Mouse (Mus musculus): ENCODE results near the gene Gramd1b. TPM values are rescaled to one million over a fixed set of nuclear protein-coding genes. Genes with fewer than 3 reads are reported as not detected.

Gramd1b gene
- total and polyA plus RNA-seq, 2 experiments from 2014 or later: 18.0 to 48.6 TPM

DNA sequence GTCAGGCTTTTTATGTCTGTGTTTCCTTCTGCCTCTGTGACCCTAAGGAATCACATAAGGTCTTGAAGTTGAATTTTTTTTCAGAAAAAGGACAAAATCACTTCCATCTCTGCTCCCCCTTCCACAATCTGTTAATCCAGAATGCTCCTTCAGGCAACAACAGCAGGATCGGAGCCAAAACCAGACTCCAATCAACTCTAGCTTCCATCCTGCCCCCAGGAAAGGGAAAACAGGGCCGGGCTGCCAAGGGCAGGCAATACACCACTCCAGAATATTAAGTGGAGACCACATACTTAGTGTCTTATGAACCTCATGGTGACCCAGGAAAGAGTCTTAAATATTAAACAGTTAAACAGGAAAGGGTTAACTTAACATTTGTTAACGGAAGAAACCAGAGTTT is 148.7 kb downstream of the Gramd1b start:
- no peak overlapping the region for H3K4me3 ChIP-seq (ENCODE audit: low read depth, low read length)
- DNase-seq (no peak), ATAC-seq (peak; percentile 27; the same call in 1 of the 2 replicates)
- WGBS: 40% methylated on average over 3 of the region's 3 CpGs
- peak overlapping the region; percentile 59 for H3K27ac ChIP-seq (ENCODE audit: low read depth, low read length)
- no peak overlapping the region for H3K4me2 ChIP-seq (ENCODE audit: low read depth)
- TF ChIP-seq CTCF (IDR thresholded peaks at IDR 0.05; ENCODE audit: low read depth): no peak
- H3K9me3 ChIP-seq (ENCODE audit: low read length): no peaks in the 10 kb centered on the region
- no peak overlapping the region for H3K9ac ChIP-seq
- no peaks in the 10 kb centered on the region for H3K36me3 ChIP-seq (ENCODE audit: insufficient read depth)
- peaks cover 7% of the 10 kb centered on the region; the same call in 1 of the 2 replicates for H3K4me1 ChIP-seq (ENCODE audit: insufficient read depth)
- no peaks in the 10 kb centered on the region for H3K27me3 ChIP-seq (ENCODE audit: insufficient read depth, low read length)

GRCm38 (mm10) chr9:40381416-40382411 is 149.5 kb downstream of the Gramd1b start:
- H3K36me3 ChIP-seq (ENCODE audit: insufficient read depth): no peaks in the 10 kb centered on the region
- H3K4me3 ChIP-seq (ENCODE audit: low read depth, low read length): no peak overlapping the region
- H3K4me1 ChIP-seq (ENCODE audit: insufficient read depth): peaks cover 8% of the 10 kb centered on the region; the same call in 1 of the 2 replicates
- DNase-seq (peak; percentile 38), ATAC-seq (peak; percentile 86)
- H3K9ac ChIP-seq: no peak overlapping the region
- H3K4me2 ChIP-seq (ENCODE audit: low read depth): no peak overlapping the region
- H3K9me3 ChIP-seq (ENCODE audit: low read length): no peaks in the 10 kb centered on the region
- H3K27ac ChIP-seq (ENCODE audit: low read depth, low read length): peak overlapping the region; percentile 64
- 15% methylated on average over 15 of the region's 15 CpGs for WGBS
- no peaks in the 10 kb centered on the region for H3K27me3 ChIP-seq (ENCODE audit: insufficient read depth, low read length)
- no peak for TF ChIP-seq CTCF (IDR thresholded peaks at IDR 0.05; ENCODE audit: low read depth)

DNA sequence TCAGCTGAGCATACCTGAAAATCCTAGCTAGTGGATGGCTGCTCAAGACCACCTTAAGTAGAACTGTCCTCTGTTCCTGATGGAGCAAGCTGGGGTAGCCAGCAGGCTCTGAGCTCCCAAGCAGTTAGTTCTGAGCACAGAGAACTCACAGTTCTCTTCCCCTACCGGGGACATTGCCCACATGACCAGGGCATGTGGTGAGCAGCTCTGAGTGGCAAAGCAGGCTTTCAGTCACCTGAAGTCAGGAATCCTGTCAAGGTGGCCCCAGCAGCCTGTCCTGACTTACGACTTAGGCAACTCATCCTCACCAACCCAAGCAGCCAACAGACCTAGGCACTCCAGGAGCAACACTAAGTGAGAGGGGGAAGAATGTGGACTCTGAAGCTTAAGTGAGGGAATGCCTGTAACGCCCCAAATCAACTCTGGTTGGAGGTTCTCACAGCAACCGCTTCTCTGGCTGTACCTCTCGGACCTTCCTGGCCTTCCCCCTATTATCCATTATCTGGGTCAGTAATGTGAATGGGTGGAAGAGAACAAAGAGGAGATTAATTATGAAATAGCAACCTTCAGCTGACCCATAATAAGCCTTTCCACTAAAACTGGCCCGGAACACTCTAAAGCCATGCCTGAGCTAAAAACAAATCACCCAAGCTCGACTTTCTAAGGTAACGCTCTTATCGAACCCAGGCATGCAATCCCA is 154.3 kb downstream of the Gramd1b start:
- DNase-seq (peak; percentile 17), ATAC-seq (no peak)
- TF ChIP-seq CTCF (IDR thresholded peaks at IDR 0.05; ENCODE audit: low read depth): no peak
- peak overlapping the region; percentile 63; the same call in 1 of the 2 replicates for H3K4me2 ChIP-seq (ENCODE audit: low read depth)
- H3K4me3 ChIP-seq (ENCODE audit: low read depth, low read length): no peak overlapping the region
- no peaks in the 10 kb centered on the region for H3K27me3 ChIP-seq (ENCODE audit: insufficient read depth, low read length)
- H3K36me3 ChIP-seq (ENCODE audit: insufficient read depth): no peaks in the 10 kb centered on the region
- peaks cover 32% of the 10 kb centered on the region for H3K4me1 ChIP-seq (ENCODE audit: insufficient read depth)
- peak overlapping the region; percentile 53 for H3K9ac ChIP-seq
- 0 out of 2 replicates have a peak overlapping the region, but pooled peaks have one; percentile 2 for H3K27ac ChIP-seq (ENCODE audit: low read depth, low read length)
- WGBS: 50% methylated on average over 9 of the region's 9 CpGs
- H3K9me3 ChIP-seq (ENCODE audit: low read length): no peaks in the 10 kb centered on the region

- DNase-seq (peak; percentile 66), ATAC-seq (peak; percentile 85)
- 5% methylated on average over 11 of the region's 11 CpGs for WGBS
- Histone ChIP-seq H3K9me3 (ENCODE audit: low read length) (no peaks in the 10 kb centered on the region), H3K27ac (ENCODE audit: low read depth, low read length) (0 out of 2 replicates have a peak overlapping the region, but pooled peaks have one; percentile 2), H3K9ac (peak overlapping the region; percentile 53), H3K4me3 (ENCODE audit: low read depth, low read length) (peak overlapping the region; percentile 39), H3K4me1 (ENCODE audit: insufficient read depth) (peaks cover 28% of the 10 kb centered on the region), H3K4me2 (ENCODE audit: low read depth) (peak overlapping the region; percentile 63), H3K27me3 (ENCODE audit: insufficient read depth, low read length) (no peaks in the 10 kb centered on the region), H3K36me3 (ENCODE audit: insufficient read depth) (no peaks in the 10 kb centered on the region)
- peak; percentile 58 for TF ChIP-seq CTCF (IDR thresholded peaks at IDR 0.05; ENCODE audit: low read depth)
Measured at GRCm38 (mm10) chr9:40376139-40376541, 155.0 kb downstream of the Gramd1b start.

DNA sequence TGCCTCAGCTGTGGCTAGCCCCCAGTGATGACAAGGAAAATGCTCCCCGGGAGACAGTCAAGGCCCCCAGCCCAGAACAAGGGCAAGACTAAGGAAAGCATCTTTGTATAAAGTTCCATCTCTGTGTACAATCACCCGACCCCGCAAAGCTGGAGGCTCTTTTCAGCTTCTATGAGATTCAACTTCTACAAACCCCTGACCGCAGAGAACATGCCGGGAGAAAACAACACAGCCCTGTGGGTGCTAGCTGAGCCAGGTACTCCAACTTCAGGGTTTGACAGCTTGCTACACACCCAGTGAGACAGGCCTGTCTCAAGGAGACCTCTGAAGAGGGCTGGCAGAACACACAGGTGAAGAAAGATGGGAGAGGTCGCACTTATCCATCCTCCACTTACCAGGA is 155.7 kb downstream of the Gramd1b start:
- DNase-seq: no peak
- H3K4me3 ChIP-seq (ENCODE audit: low read depth, low read length): peak overlapping the region; percentile 39
- no peak overlapping the region for H3K27ac ChIP-seq (ENCODE audit: low read depth, low read length)
- peak overlapping the region; percentile 63 for H3K4me2 ChIP-seq (ENCODE audit: low read depth)
- no peak for TF ChIP-seq CTCF (IDR thresholded peaks at IDR 0.05; ENCODE audit: low read depth)
- peaks cover 28% of the 10 kb centered on the region for H3K4me1 ChIP-seq (ENCODE audit: insufficient read depth)
- no peaks in the 10 kb centered on the region for H3K9me3 ChIP-seq (ENCODE audit: low read length)
- 49% methylated on average over 6 of the region's 6 CpGs for WGBS
- ATAC-seq: 0 out of 2 replicates have a peak, but pooled peaks have one; percentile 1
- H3K9ac ChIP-seq: peak overlapping the region; percentile 53
- H3K36me3 ChIP-seq (ENCODE audit: insufficient read depth): no peaks in the 10 kb centered on the region
- H3K27me3 ChIP-seq (ENCODE audit: insufficient read depth, low read length): no peaks in the 10 kb centered on the region

- DNase-seq (no peak), ATAC-seq (no peak)
- WGBS: 36% methylated on average over 5 of the region's 5 CpGs
- H3K27ac ChIP-seq (ENCODE audit: low read depth, low read length): no peak overlapping the region
- no peaks in the 10 kb centered on the region for H3K36me3 ChIP-seq (ENCODE audit: insufficient read depth)
- peaks cover 28% of the 10 kb centered on the region for H3K4me1 ChIP-seq (ENCODE audit: insufficient read depth)
- no peak overlapping the region for H3K4me3 ChIP-seq (ENCODE audit: low read depth, low read length)
- no peak overlapping the region for H3K9ac ChIP-seq
- H3K27me3 ChIP-seq (ENCODE audit: insufficient read depth, low read length): no peaks in the 10 kb centered on the region
- peak overlapping the region; percentile 63; the same call in 1 of the 2 replicates for H3K4me2 ChIP-seq (ENCODE audit: low read depth)
- H3K9me3 ChIP-seq (ENCODE audit: low read length): no peaks in the 10 kb centered on the region
- no peak for TF ChIP-seq CTCF (IDR thresholded peaks at IDR 0.05; ENCODE audit: low read depth)
Measured at GRCm38 (mm10) chr9:40374992-40375391, 156.2 kb downstream of the Gramd1b start.

All from forebrain, postnatal 0 days (tissue).